Mouse (Mus musculus) testis, adult 2 months (tissue): ENCODE data around the gene Ctdnep1. TPM values are rescaled to one million over a fixed set of nuclear protein-coding genes. Genes with fewer than 3 reads are reported as not detected.
A peak's percentile ranks its signal among the peaks of the same experiment; 100 is the strongest.

Experiments used
- H3K27ac ChIP-seq: fragments of 200-500 bp; 2 replicates; pipeline ENCODE4 v1.5.1; 2012; ENCODE audit warnings: low read depth, low read length; ENCODE audit not compliant: control insufficient read depth, insufficient read depth
- H3K27me3 ChIP-seq: fragments of 200-500 bp; 2 replicates; pipeline ENCODE4 v1.6.1; 2012; ENCODE audit warnings: mild to moderate bottlenecking, low read length, moderate library complexity; ENCODE audit not compliant: control insufficient read depth, insufficient read depth
- H3K36me3 ChIP-seq: fragments of 200-500 bp; 2 replicates; pipeline ENCODE4 v1.6.1; 2012; ENCODE audit warnings: mild to moderate bottlenecking, low read length; ENCODE audit not compliant: control insufficient read depth, insufficient read depth
- H3K4me1 ChIP-seq: fragments of 200-500 bp; 2 replicates; pipeline ENCODE4 v1.6.1; 2012; ENCODE audit warnings: low read length; ENCODE audit not compliant: control insufficient read depth, insufficient read depth
- H3K4me3 ChIP-seq: fragments of 200-500 bp; 2 replicates; pipeline ENCODE4 v1.5.1; 2012; ENCODE audit warnings: low read depth, mild to moderate bottlenecking, low read length, moderate library complexity, mixed read lengths; ENCODE audit not compliant: control insufficient read depth
- CTCF ChIP-seq: fragments of 200-500 bp; IDR thresholded peaks from 2 replicates; pipeline ENCODE4 v1.5.1; 2012; ENCODE audit warnings: low read depth, mild to moderate bottlenecking, inconsistent platforms, low read length, moderate library complexity; ENCODE audit not compliant: control insufficient read depth, insufficient read depth, insufficient replicate concordance
- POLR2A ChIP-seq: fragments of 200-500 bp; IDR thresholded peaks from 2 replicates; pipeline ENCODE4 v1.6.1; 2012; ENCODE audit warnings: low read depth, mild to moderate bottlenecking, inconsistent platforms, low read length, moderate library complexity; ENCODE audit not compliant: control insufficient read depth
- polyA plus RNA-seq: library from polyadenylated mRNA; depleted of rRNA; stranded (reverse); fragments of >200 nt; gene quantifications from 2 replicates; pipeline ENCODE4 v1.2.3, GENCODE M21; 2012

Gene Ctdnep1
- polyA plus RNA-seq, 1 experiment: 137 TPM

- peaks cover 14% of the 10 kb centered on the region for H3K4me1 ChIP-seq
- TF ChIP-seq CTCF: no peak
- no peak for TF ChIP-seq POLR2A
- no peak overlapping the region for H3K27ac ChIP-seq
- H3K27me3 ChIP-seq: no peaks in the 10 kb centered on the region
- no peak overlapping the region for H3K4me3 ChIP-seq
- H3K36me3 ChIP-seq: peaks cover 2% of the 10 kb centered on the region; the same call in 1 of the 2 replicates
These were observed 10.2 kb upstream of the Ctdnep1 start for GRCm38 (mm10) chr11:69970775-69971174.

GRCm38 (mm10) chr11:69974907-69975306 is 6.0 kb upstream of the Ctdnep1 start:
- Histone ChIP-seq H3K4me1 (no peaks in the 10 kb centered on the region; the same call in 1 of the 2 replicates), H3K27ac (no peak overlapping the region), H3K27me3 (no peaks in the 10 kb centered on the region), H3K36me3 (peaks cover 2% of the 10 kb centered on the region), H3K4me3 (no peak overlapping the region)
- no peak for TF ChIP-seq CTCF
- no peak for TF ChIP-seq POLR2A

- Histone ChIP-seq H3K36me3 (no peaks in the 10 kb centered on the region; the same call in none of the 2 replicates), H3K27me3 (no peaks in the 10 kb centered on the region), H3K4me1 (no peaks in the 10 kb centered on the region; the same call in 1 of the 2 replicates), H3K27ac (no peak overlapping the region), H3K4me3 (no peak overlapping the region)
- TF ChIP-seq CTCF (no peak), POLR2A (no peak)
These were observed 4.7 kb upstream of the Ctdnep1 start for GRCm38 (mm10) chr11:69976271-69976670.

GRCm38 (mm10) chr11:69979827-69980195 is 1.1 kb upstream of the Ctdnep1 start:
- peak overlapping the region; percentile 82 for H3K27ac ChIP-seq
- peak overlapping the region; percentile 91 for H3K4me3 ChIP-seq
- H3K27me3 ChIP-seq: no peaks in the 10 kb centered on the region
- H3K36me3 ChIP-seq: peaks cover 3% of the 10 kb centered on the region; the same call in 1 of the 2 replicates
- TF ChIP-seq POLR2A (no peak), CTCF (no peak)
- peaks cover 7% of the 10 kb centered on the region for H3K4me1 ChIP-seq

- no peaks in the 10 kb centered on the region for H3K27me3 ChIP-seq
- peak overlapping the region; percentile 91 for H3K4me3 ChIP-seq
- H3K27ac ChIP-seq: peak overlapping the region; percentile 82
- H3K36me3 ChIP-seq: peaks cover 3% of the 10 kb centered on the region
- H3K4me1 ChIP-seq: peaks cover 7% of the 10 kb centered on the region
- TF ChIP-seq POLR2A (peak; percentile 90), CTCF (no peak)
These were observed 488 bp upstream of the Ctdnep1 start for GRCm38 (mm10) chr11:69980196-69981140.

GRCm38 (mm10) chr11:69982225-69982624 is 1.3 kb downstream of the Ctdnep1 start, which contains the start of gene Elp5:
TSS of gene Elp5 (minus strand) at chr11:69982517.
- TF ChIP-seq POLR2A (no peak), CTCF (no peak)
- peaks cover 3% of the 10 kb centered on the region for H3K36me3 ChIP-seq
- H3K27ac ChIP-seq: peak within 1 kb of the TSS; percentile 86
- H3K27me3 ChIP-seq: no peaks in the 10 kb centered on the region
- H3K4me3 ChIP-seq: peak within 1 kb of the TSS; percentile 89
- H3K4me1 ChIP-seq: peaks cover 7% of the 10 kb centered on the region

- H3K36me3 ChIP-seq: peaks cover 3% of the 10 kb centered on the region
- no peaks in the 10 kb centered on the region for H3K27me3 ChIP-seq
- no peak overlapping the region for H3K4me3 ChIP-seq
- H3K4me1 ChIP-seq: peaks cover 7% of the 10 kb centered on the region
- TF ChIP-seq POLR2A (no peak), CTCF (no peak)
- H3K27ac ChIP-seq: no peak overlapping the region
These were observed 1.9 kb downstream of the Ctdnep1 start for GRCm38 (mm10) chr11:69982877-69983276.
